Mouse (Mus musculus): ENCODE measurements at regions not wholly inside any gene's neighbourhood (a gene's known extent, or its start where the extent isn't known, plus 50 kb on each side); places are given as distances from the start of the nearest gene placed in this dataset.

GRCm38 (mm10) chr10:99466695-99467094 is 203.7 kb downstream of the Dusp6 start:
- no peak for DNase-seq

- peak; percentile 47 to 68 for DNase-seq
Measured at GRCm38 (mm10) chr10:99467319-99467842, 204.3 kb downstream of the Dusp6 start.

GRCm38 (mm10) chr10:99468971-99469370 is 205.9 kb downstream of the Dusp6 start:
- no peak for DNase-seq

GRCm38 (mm10) chr10:99471832-99472497 is 208.9 kb downstream of the Dusp6 start:
- DNase-seq = peak in 1 of 2 experiments; percentile 32

- DNase-seq = no peak
Measured at GRCm38 (mm10) chr10:99472806-99473205, 209.8 kb downstream of the Dusp6 start.

- no peak for DNase-seq
Measured at GRCm38 (mm10) chr10:99473758-99474157, 210.7 kb downstream of the Dusp6 start.

- DNase-seq = peak in 1 of 2 experiments; percentile 29
Measured at GRCm38 (mm10) chr10:99474546-99474945, 211.5 kb downstream of the Dusp6 start.

GRCm38 (mm10) chr10:99476214-99476613 is 213.2 kb downstream of the Dusp6 start:
- DNase-seq = no peak

GRCm38 (mm10) chr10:99476776-99477175 is 213.7 kb downstream of the Dusp6 start:
- DNase-seq = no peak

- DNase-seq = no peak
Measured at GRCm38 (mm10) chr10:99480573-99480972, 217.5 kb downstream of the Dusp6 start.

GRCm38 (mm10) chr10:99482009-99482408 is 219.0 kb downstream of the Dusp6 start:
- DNase-seq = no peak

GRCm38 (mm10) chr10:99488195-99489080 is 225.4 kb downstream of the Dusp6 start:
- DNase-seq = no peak

GRCm38 (mm10) chr10:99511514-99512237 is 247.8 kb downstream of the Csl start:
- no peak for DNase-seq

- no peak for DNase-seq
Measured at GRCm38 (mm10) chr10:99517944-99518343, 241.5 kb downstream of the Csl start.

- DNase-seq = no peak
Measured at GRCm38 (mm10) chr10:99519479-99519878, 240.0 kb downstream of the Csl start.

- no peak for DNase-seq
Measured at GRCm38 (mm10) chr10:99523817-99524216, 235.6 kb downstream of the Csl start.

GRCm38 (mm10) chr10:99524273-99525212 is 234.9 kb downstream of the Csl start:
- peak; percentile 38 to 45 for DNase-seq

GRCm38 (mm10) chr10:99526148-99526547 is 233.3 kb downstream of the Csl start:
- no peak for DNase-seq

- DNase-seq = no peak
Measured at GRCm38 (mm10) chr10:99526561-99526960, 232.9 kb downstream of the Csl start.

GRCm38 (mm10) chr10:99531104-99531503 is 228.4 kb downstream of the Csl start:
- peak in 1 of 2 experiments; percentile 24 for DNase-seq

- DNase-seq = no peak
Measured at GRCm38 (mm10) chr10:99531556-99531955, 227.9 kb downstream of the Csl start.

All from heart, adult 18-20 months (tissue).